Mouse (Mus musculus) forebrain, embryonic 11.5 days (tissue): ENCODE data around the gene Trabd. TPM values are rescaled to one million over a fixed set of nuclear protein-coding genes. Genes with fewer than 3 reads are reported as not detected.

Source experiments
- ATAC-seq: fragments of 200-750 bp; cut with Nextera tagmentation; replicated peaks from 2 replicates; pipeline ENCODE4 v1.8.0; 2017; ENCODE audit warnings: moderate TSS enrichment; ENCODE audit not compliant: low FRiP score
- DNase-seq: peaks from one replicate; pipeline ENCODE4 v3.0.0-alpha.2; 2017; ENCODE audit warnings: low spot score
- H3K27ac ChIP-seq: fragments of 300-500 bp; sonication (generic); 2 replicates; pipeline ENCODE4 v1.5.1; 2014; ENCODE audit warnings: low read depth, low read length
- H3K27me3 ChIP-seq: fragments of 300-500 bp; sonication (generic); 2 replicates; pipeline ENCODE4 v1.6.1; 2014; ENCODE audit warnings: mild to moderate bottlenecking, low read length, mixed read lengths; ENCODE audit not compliant: control insufficient read depth, insufficient read depth
- H3K36me3 ChIP-seq: fragments of 300-500 bp; sonication (generic); 2 replicates; pipeline ENCODE4 v1.6.1; 2014; ENCODE audit warnings: mild to moderate bottlenecking, low read length, moderate library complexity, mixed read lengths; ENCODE audit not compliant: control insufficient read depth, insufficient read depth
- H3K4me1 ChIP-seq: fragments of 300-500 bp; sonication (generic); replicated peaks from 2 replicates; pipeline ENCODE4 v1.6.1; 2014; ENCODE audit warnings: low read length, mixed read lengths; ENCODE audit not compliant: control insufficient read depth, insufficient read depth
- H3K4me2 ChIP-seq: fragments of 300-500 bp; sonication (generic); 2 replicates; pipeline ENCODE4 v1.6.1; 2014; ENCODE audit warnings: low read depth, mild to moderate bottlenecking, low read length, moderate library complexity, mixed read lengths; ENCODE audit not compliant: severe bottlenecking
- H3K4me3 ChIP-seq: fragments of 300-500 bp; sonication (generic); 2 replicates; pipeline ENCODE4 v1.5.1; 2014; ENCODE audit warnings: low read depth, low read length
- H3K9ac ChIP-seq: fragments of 300-500 bp; sonication (generic); 2 replicates; pipeline ENCODE4 v1.6.1; 2014; ENCODE audit warnings: low read length
- H3K9me3 ChIP-seq: fragments of 300-500 bp; sonication (generic); 2 replicates; pipeline ENCODE4 v1.6.1; 2016; ENCODE audit warnings: low read length, mixed read lengths; ENCODE audit not compliant: control insufficient read depth
- WGBS: fragments of 180-500 bp; shearing (Covaris S2); extraction: QIAGEN DNeasy Blood & Tissue Kit; methylation state at CpG from one replicate; pipeline ENCODE4 v1.1.7; 2014; 5-methylcytosine and 5-hydroxymethylcytosine counted together
- polyA plus RNA-seq: library from polyadenylated mRNA; unstranded; fragments of >200 nt; fragmentation: Nextera tagmentation; extraction: Ambion mirVana; gene quantifications from 2 replicates; pipeline ENCODE4 v1.2.1, GENCODE M21; 2014

The Trabd gene
- polyA plus RNA-seq, 1 experiment from 2014 or later: 55.8 TPM

- 91% methylated on average over 10 of the region's 10 CpGs for WGBS
- no peak overlapping the region for H3K27ac ChIP-seq
- H3K9ac ChIP-seq: no peak overlapping the region
Observed at GRCm38 (mm10) chr15:89103921-89104320, 29.0 kb downstream of the Trabd start.

DNA sequence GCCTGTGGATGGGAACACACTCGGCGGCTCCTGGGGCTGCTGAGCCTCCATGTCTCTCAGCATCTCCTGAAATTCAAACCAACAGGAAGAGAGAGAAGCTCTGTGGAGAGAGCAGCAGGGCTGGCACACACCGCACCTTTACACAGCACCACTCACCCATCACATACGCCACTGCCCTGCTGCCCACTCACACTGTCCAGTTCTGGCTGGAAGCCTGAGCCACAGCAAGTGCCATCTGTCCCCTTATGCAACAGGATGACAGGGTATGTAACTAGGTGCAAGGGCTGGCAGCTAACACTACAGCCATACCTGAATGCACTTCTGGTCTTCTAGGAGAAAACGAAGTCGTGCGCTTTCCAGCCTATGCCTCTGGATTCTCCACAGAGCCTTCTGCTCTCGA lies 29.5 kb downstream of the Trabd start:
- Histone ChIP-seq H3K9me3 (no peaks in the 10 kb centered on the region), H3K4me2 (no peak overlapping the region), H3K4me3 (no peak overlapping the region), H3K36me3 (peaks cover 19% of the 10 kb centered on the region; the same call in 1 of the 2 replicates), H3K9ac (no peak overlapping the region), H3K4me1 (no peaks in the 10 kb centered on the region), H3K27me3 (no peaks in the 10 kb centered on the region), H3K27ac (no peak overlapping the region)
- no peak for DNase-seq
- 94% methylated on average over 8 of the region's 8 CpGs for WGBS
- no peak for ATAC-seq

More at GRCm38 (mm10) chr15:89103921-89104320, 29.0 kb downstream of the Trabd start:
- DNase-seq (no peak), ATAC-seq (no peak)
- H3K36me3 ChIP-seq: peaks cover 21% of the 10 kb centered on the region; the same call in 1 of the 2 replicates
- H3K4me3 ChIP-seq: no peak overlapping the region
- H3K4me1 ChIP-seq: no peaks in the 10 kb centered on the region
- no peaks in the 10 kb centered on the region for H3K9me3 ChIP-seq
- no peak overlapping the region for H3K4me2 ChIP-seq
- H3K27me3 ChIP-seq: no peaks in the 10 kb centered on the region

GRCm38 (mm10) chr15:89106073-89106472 lies 31.1 kb downstream of the Trabd start:
- Histone ChIP-seq H3K36me3 (peaks cover 12% of the 10 kb centered on the region; the same call in 1 of the 2 replicates), H3K9ac (no peak overlapping the region), H3K27ac (no peak overlapping the region), H3K4me3 (no peak overlapping the region), H3K4me2 (no peak overlapping the region), H3K27me3 (no peaks in the 10 kb centered on the region), H3K9me3 (no peaks in the 10 kb centered on the region), H3K4me1 (no peaks in the 10 kb centered on the region)
- ATAC-seq: no peak
- no peak for DNase-seq
- WGBS: 91% methylated on average over 13 of the region's 13 CpGs

DNA sequence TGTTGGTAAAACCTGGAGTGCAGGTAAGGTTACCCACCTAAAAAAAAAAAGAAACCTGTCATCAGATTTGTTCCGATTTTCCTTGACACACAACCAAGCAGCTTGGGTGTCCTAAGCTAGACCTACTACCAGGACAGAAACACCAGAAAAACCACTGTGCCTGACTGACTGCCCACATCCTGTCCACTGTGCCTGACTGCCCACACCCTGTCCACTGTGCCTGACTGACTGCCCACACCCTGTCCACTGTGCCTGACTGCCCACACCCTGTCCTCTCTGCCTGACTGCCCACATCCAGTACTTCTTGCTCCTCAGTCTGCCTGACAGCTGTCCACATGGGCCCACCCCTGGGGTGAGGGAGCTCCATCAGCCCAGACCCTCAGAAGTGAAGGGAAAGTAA lies 32.1 kb downstream of the Trabd start:
- DNase-seq: no peak
- no peak overlapping the region for H3K4me2 ChIP-seq
- H3K9me3 ChIP-seq: no peaks in the 10 kb centered on the region
- 93% methylated on average over 1 of the region's 1 CpGs for WGBS
- peaks cover 12% of the 10 kb centered on the region; the same call in 1 of the 2 replicates for H3K36me3 ChIP-seq
- no peaks in the 10 kb centered on the region for H3K4me1 ChIP-seq
- H3K27me3 ChIP-seq: no peaks in the 10 kb centered on the region
- ATAC-seq: no peak
- H3K4me3 ChIP-seq: no peak overlapping the region
- no peak overlapping the region for H3K27ac ChIP-seq
- no peak overlapping the region for H3K9ac ChIP-seq

DNA sequence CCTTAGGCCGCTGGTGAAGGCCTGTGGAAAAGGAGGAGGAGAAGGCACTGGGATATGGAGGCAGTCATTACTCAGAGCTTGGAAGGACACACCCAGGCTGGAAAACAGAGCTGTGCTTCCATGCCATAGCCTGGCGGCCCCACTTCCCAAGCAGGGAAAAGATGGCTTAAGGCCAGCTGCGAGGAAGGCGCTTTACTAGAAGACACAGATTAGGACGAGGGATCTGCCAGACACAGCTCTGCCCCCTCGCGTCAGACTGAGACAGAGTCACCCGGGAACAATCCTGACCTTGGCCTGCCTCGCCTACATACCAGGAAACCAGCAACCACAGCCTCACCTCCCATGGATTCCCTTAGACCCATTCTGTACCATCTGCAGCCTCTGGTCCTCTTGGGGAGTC lies 35.2 kb downstream of the Trabd start:
- no peak overlapping the region for H3K4me3 ChIP-seq
- H3K4me1 ChIP-seq: no peaks in the 10 kb centered on the region
- WGBS: 85% methylated on average over 9 of the region's 9 CpGs
- H3K9ac ChIP-seq: no peak overlapping the region
- H3K27me3 ChIP-seq: no peaks in the 10 kb centered on the region
- ATAC-seq (no peak), DNase-seq (no peak)
- H3K27ac ChIP-seq: no peak overlapping the region
- H3K9me3 ChIP-seq: no peaks in the 10 kb centered on the region
- no peak overlapping the region for H3K4me2 ChIP-seq
- H3K36me3 ChIP-seq: peaks cover 3% of the 10 kb centered on the region; the same call in 1 of the 2 replicates

DNA sequence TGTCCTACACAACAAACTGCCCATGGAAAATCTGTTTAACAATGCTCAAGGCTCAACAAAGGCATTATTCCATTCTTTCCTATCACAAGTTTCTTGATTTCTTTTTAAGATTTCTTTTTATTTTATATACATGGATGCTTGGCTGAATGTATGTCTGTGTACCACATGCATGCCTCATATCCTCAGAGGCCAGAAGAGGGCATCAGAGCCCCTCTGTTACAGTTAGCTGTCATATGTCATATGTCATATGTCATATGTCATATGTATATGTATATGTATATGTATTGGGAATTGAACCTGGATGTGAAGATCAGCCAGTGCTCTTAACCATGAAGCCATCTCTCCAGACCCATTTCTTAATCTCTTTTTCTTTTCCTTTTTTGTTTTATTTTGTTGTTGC lies 43.1 kb downstream of the Trabd start:
- peaks cover 12% of the 10 kb centered on the region for H3K4me1 ChIP-seq
- H3K27ac ChIP-seq: no peak overlapping the region
- H3K9ac ChIP-seq: no peak overlapping the region
- ATAC-seq: no peak
- no peaks in the 10 kb centered on the region for H3K27me3 ChIP-seq
- no peaks in the 10 kb centered on the region for H3K9me3 ChIP-seq
- H3K36me3 ChIP-seq: peaks cover 8% of the 10 kb centered on the region
- no peak for DNase-seq
- no peak overlapping the region for H3K4me3 ChIP-seq
- H3K4me2 ChIP-seq: no peak overlapping the region

- Histone ChIP-seq H3K27me3 (no peaks in the 10 kb centered on the region), H3K4me1 (peaks cover 21% of the 10 kb centered on the region), H3K36me3 (no peaks in the 10 kb centered on the region), H3K27ac (peak within 1 kb of the TSS; percentile 26; the same call in 1 of the 2 replicates), H3K9ac (peak within 1 kb of the TSS; percentile 80), H3K4me2 (peak within 1 kb of the TSS; percentile 93), H3K4me3 (peak within 1 kb of the TSS; percentile 96), H3K9me3 (no peaks in the 10 kb centered on the region)
- WGBS: under 1% methylated on average over 47 of the region's 47 CpGs
- ATAC-seq: peak; percentile 83
- peak; percentile 97 for DNase-seq
Observed at GRCm38 (mm10) chr15:89122649-89123366, 47.9 kb downstream of the Trabd start, which contains the start of gene Tubgcp6. TSS of gene Tubgcp6 (minus strand) at chr15:89123112.

DNA sequence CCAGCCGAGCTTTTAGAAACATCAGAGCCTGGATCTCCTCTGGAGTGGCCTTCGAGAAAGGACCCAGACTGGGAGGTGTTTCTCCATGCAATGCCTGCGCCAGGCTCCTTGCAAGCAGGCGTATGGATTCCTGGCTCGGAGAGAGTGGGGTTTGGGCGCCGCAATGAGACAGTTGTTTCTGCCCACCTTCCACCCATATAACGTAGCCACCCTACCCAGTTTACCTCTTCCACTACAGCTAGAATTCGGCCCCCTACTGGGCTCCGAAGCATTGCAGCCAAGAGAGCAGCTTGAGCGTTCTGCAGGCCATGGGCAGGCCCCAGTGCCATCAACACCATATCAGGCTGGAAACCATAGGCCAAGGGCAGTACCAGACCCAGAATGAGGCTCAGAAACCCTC lies 48.7 kb downstream of the Trabd start:
- H3K9me3 ChIP-seq: no peaks in the 10 kb centered on the region
- no peaks in the 10 kb centered on the region for H3K36me3 ChIP-seq
- H3K4me2 ChIP-seq: peak overlapping the region; percentile 93
- WGBS: 29% methylated on average over 11 of the region's 11 CpGs
- H3K4me3 ChIP-seq: peak overlapping the region; percentile 96
- peaks cover 21% of the 10 kb centered on the region for H3K4me1 ChIP-seq
- DNase-seq: no peak
- peak overlapping the region; percentile 80 for H3K9ac ChIP-seq
- ATAC-seq: peak; percentile 13; the same call in 1 of the 2 replicates
- H3K27me3 ChIP-seq: no peaks in the 10 kb centered on the region
- H3K27ac ChIP-seq: peak overlapping the region; percentile 26; the same call in 1 of the 2 replicates

DNA sequence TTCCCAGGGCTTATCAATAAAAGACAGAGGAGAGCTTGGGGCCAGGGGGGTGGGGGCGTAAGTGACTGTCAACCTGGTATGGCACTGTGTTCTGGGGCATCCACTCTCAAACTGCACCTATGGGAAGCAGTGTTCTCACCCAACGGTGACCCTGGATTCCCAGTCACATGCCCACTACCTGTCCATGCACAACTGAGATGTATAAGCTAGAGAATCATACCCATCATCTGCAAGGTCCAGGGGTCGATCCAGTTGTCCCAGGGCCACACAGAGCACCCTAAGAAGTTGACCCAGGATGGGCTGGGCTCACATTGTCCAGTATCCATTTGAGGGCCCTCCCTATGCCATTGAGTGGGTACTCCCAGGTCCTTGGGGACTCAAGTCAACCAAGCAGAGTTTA lies 49.4 kb downstream of the Trabd start:
- no peaks in the 10 kb centered on the region for H3K27me3 ChIP-seq
- H3K4me2 ChIP-seq: no peak overlapping the region
- H3K9ac ChIP-seq: no peak overlapping the region
- 90% methylated on average over 3 of the region's 3 CpGs for WGBS
- ATAC-seq (no peak), DNase-seq (no peak)
- no peak overlapping the region for H3K27ac ChIP-seq
- peaks cover 21% of the 10 kb centered on the region for H3K4me1 ChIP-seq
- no peaks in the 10 kb centered on the region for H3K36me3 ChIP-seq
- H3K9me3 ChIP-seq: no peaks in the 10 kb centered on the region
- no peak overlapping the region for H3K4me3 ChIP-seq
